Mouse (Mus musculus) intestine, postnatal 0 days (tissue): ENCODE measurements around the gene Emilin2. TPM values are rescaled to one million over a fixed set of nuclear protein-coding genes. Genes with fewer than 3 reads are reported as not detected.
A peak's percentile ranks its signal among the peaks of the same experiment; 100 is the strongest.

Experiments
- ATAC-seq: fragments of 200-750 bp; cut with Nextera tagmentation; 2 replicates; pipeline ENCODE4 v1.8.0; 2017; ENCODE audit warnings: mild to moderate bottlenecking, moderate TSS enrichment, moderate library complexity
- H3K27ac ChIP-seq: fragments of 300-500 bp; sonication (generic); 2 replicates; pipeline ENCODE4 v1.5.1; 2014; ENCODE audit warnings: mild to moderate bottlenecking, low read depth, low read length, moderate library complexity
- H3K27me3 ChIP-seq: fragments of 300-500 bp; sonication (generic); replicated peaks from 2 replicates; pipeline ENCODE4 v1.6.1; 2014; ENCODE audit warnings: low read length, mixed read lengths; ENCODE audit not compliant: control insufficient read depth, insufficient read depth
- H3K36me3 ChIP-seq: fragments of 300-500 bp; sonication (generic); 2 replicates; pipeline ENCODE4 v1.6.1; 2014; ENCODE audit warnings: mild to moderate bottlenecking, moderate library complexity; ENCODE audit not compliant: control insufficient read depth, insufficient read depth
- H3K4me1 ChIP-seq: fragments of 300-500 bp; sonication (generic); replicated peaks from 2 replicates; pipeline ENCODE4 v1.6.1; 2014; ENCODE audit warnings: antibody characterized with exemption, low read length, mixed read lengths; ENCODE audit not compliant: control insufficient read depth, insufficient read depth
- H3K4me2 ChIP-seq: fragments of 300-500 bp; sonication (generic); replicated peaks from 2 replicates; pipeline ENCODE4 v1.6.1; 2014; ENCODE audit warnings: low read depth, mild to moderate bottlenecking, moderate library complexity
- H3K4me3 ChIP-seq: fragments of 300-500 bp; sonication (generic); 2 replicates; pipeline ENCODE4 v1.5.1; 2014; ENCODE audit warnings: low read depth, low read length
- H3K9ac ChIP-seq: fragments of 300-500 bp; sonication (generic); 2 replicates; pipeline ENCODE4 v1.6.1; 2014; ENCODE audit warnings: mild to moderate bottlenecking, low read depth, low read length
- H3K9me3 ChIP-seq: fragments of 300-500 bp; sonication (generic); 2 replicates; pipeline ENCODE4 v1.6.1; 2016; ENCODE audit warnings: mixed run types; ENCODE audit not compliant: control insufficient read depth
- CTCF ChIP-seq: sonication (generic); IDR thresholded peaks from 2 replicates; pipeline ENCODE4 v1.5.1; 2016; ENCODE audit warnings: low read depth, mild to moderate bottlenecking, control low read depth, antibody characterized with exemption, moderate library complexity
- WGBS: fragments of 180-500 bp; shearing (Covaris S2); extraction: QIAGEN DNeasy Blood & Tissue Kit; methylation state at CpG from one replicate; pipeline ENCODE4 v1.1.7; 2014; 5-methylcytosine and 5-hydroxymethylcytosine counted together
- polyA plus RNA-seq: library from polyadenylated mRNA; unstranded; fragments of >200 nt; fragmentation: Nextera tagmentation; extraction: Ambion mirVana; gene quantifications from 2 replicates; pipeline ENCODE4 v1.2.1, GENCODE M21; 2015

Emilin2 gene
- polyA plus RNA-seq, 1 experiment from 2014 or later = 0.82 TPM

GRCm38 (mm10) chr17:71287586-71287985 is 24.2 kb downstream of the Emilin2 start:
- 96% methylated on average over 7 of the region's 7 CpGs for WGBS
- Histone ChIP-seq H3K27ac (no peak overlapping the region), H3K27me3 (no peaks in the 10 kb centered on the region), H3K36me3 (no peaks in the 10 kb centered on the region), H3K4me2 (no peak overlapping the region), H3K9me3 (no peaks in the 10 kb centered on the region), H3K4me1 (no peaks in the 10 kb centered on the region), H3K4me3 (no peak overlapping the region), H3K9ac (no peak overlapping the region)
- no peak for TF ChIP-seq CTCF
- no peak for ATAC-seq

DNA sequence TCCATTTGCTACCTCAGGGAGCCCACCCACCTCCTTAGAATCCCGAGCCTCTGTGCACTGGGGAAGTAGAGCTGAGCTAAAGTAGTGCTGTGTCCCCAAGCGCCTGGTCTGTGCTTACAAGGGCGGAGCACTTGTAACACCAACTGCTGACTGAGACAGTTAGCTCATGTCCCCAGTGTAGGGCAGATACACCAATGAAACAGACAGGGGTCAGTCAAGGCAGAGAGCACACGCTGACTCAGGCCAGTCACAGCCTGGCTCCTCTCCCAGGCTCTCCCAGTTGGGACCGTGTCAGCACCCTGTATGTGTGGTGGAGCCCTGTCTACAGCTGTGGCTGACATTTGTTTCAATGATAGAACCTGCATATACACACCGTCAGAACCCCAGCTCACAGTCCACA is 25.8 kb downstream of the Emilin2 start:
- TF ChIP-seq CTCF = no peak
- H3K9ac ChIP-seq = no peak overlapping the region
- no peaks in the 10 kb centered on the region for H3K4me1 ChIP-seq
- no peak overlapping the region for H3K4me3 ChIP-seq
- no peak overlapping the region for H3K4me2 ChIP-seq
- no peak for ATAC-seq
- H3K27me3 ChIP-seq = no peaks in the 10 kb centered on the region
- H3K27ac ChIP-seq = no peak overlapping the region
- 70% methylated on average over 6 of the region's 6 CpGs for WGBS
- H3K9me3 ChIP-seq = no peaks in the 10 kb centered on the region
- no peaks in the 10 kb centered on the region for H3K36me3 ChIP-seq

GRCm38 (mm10) chr17:71284890-71285289 is 26.9 kb downstream of the Emilin2 start:
- WGBS = 13% methylated on average over 6 of the region's 6 CpGs
- H3K9me3 ChIP-seq = no peaks in the 10 kb centered on the region
- no peak overlapping the region for H3K4me3 ChIP-seq
- H3K27me3 ChIP-seq = no peaks in the 10 kb centered on the region
- H3K27ac ChIP-seq = no peak overlapping the region
- no peaks in the 10 kb centered on the region for H3K36me3 ChIP-seq
- H3K4me2 ChIP-seq = no peak overlapping the region
- TF ChIP-seq CTCF = no peak
- no peak for ATAC-seq
- H3K4me1 ChIP-seq = no peaks in the 10 kb centered on the region
- no peak overlapping the region for H3K9ac ChIP-seq

GRCm38 (mm10) chr17:71283237-71283636 is 28.5 kb downstream of the Emilin2 start:
- no peak overlapping the region for H3K9ac ChIP-seq
- no peak overlapping the region for H3K27ac ChIP-seq
- ATAC-seq = 0 out of 2 replicates have a peak, but pooled peaks have one; percentile 25
- no peaks in the 10 kb centered on the region for H3K9me3 ChIP-seq
- WGBS = 67% methylated on average over 4 of the region's 4 CpGs
- no peak for TF ChIP-seq CTCF
- no peaks in the 10 kb centered on the region for H3K27me3 ChIP-seq
- no peaks in the 10 kb centered on the region for H3K4me1 ChIP-seq
- no peaks in the 10 kb centered on the region for H3K36me3 ChIP-seq
- no peak overlapping the region for H3K4me3 ChIP-seq
- no peak overlapping the region for H3K4me2 ChIP-seq

DNA sequence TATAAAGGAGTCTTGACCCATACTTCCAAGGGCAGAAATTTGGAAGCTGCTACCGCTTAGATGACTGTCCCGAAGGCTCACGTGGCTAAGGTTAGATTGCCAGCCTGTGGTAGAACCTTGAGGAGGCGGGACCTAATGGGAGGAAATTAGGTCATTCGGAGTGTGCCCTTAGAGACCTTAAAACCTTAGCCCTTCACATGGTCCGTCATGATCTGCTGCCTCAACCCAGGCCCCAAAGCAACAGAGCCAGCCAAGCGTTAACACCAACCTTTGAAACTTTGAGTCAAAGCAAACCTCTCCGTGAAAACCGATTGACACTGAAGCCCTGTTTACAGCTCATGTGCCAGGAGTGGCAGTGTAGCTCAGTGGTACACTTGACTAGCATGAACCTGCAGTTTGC is 29.1 kb downstream of the Emilin2 start:
- Histone ChIP-seq H3K9me3 (no peaks in the 10 kb centered on the region), H3K4me1 (no peaks in the 10 kb centered on the region), H3K36me3 (no peaks in the 10 kb centered on the region), H3K4me3 (no peak overlapping the region), H3K9ac (no peak overlapping the region), H3K4me2 (no peak overlapping the region), H3K27me3 (no peaks in the 10 kb centered on the region), H3K27ac (no peak overlapping the region)
- no peak for ATAC-seq
- no peak for TF ChIP-seq CTCF
- WGBS = 84% methylated on average over 9 of the region's 9 CpGs

- Histone ChIP-seq H3K27ac (no peak overlapping the region), H3K9me3 (no peaks in the 10 kb centered on the region), H3K4me3 (no peak overlapping the region), H3K27me3 (no peaks in the 10 kb centered on the region), H3K36me3 (no peaks in the 10 kb centered on the region), H3K4me1 (no peaks in the 10 kb centered on the region), H3K4me2 (no peak overlapping the region), H3K9ac (no peak overlapping the region)
- WGBS = 88% methylated on average over 6 of the region's 6 CpGs
- TF ChIP-seq CTCF = no peak
- no peak for ATAC-seq
Measured at GRCm38 (mm10) chr17:71277701-71278491, 33.9 kb downstream of the Emilin2 start.
